Mouse (Mus musculus): ENCODE measurements at regions not wholly inside any gene's neighbourhood (a gene's known extent, or its start where the extent isn't known, plus 50 kb on each side); places are given as distances from the start of the nearest gene placed in this dataset.
"Not testable (repeated sequence)": the region's sequence is repeated elsewhere in the genome, so short reads cannot be mapped to it uniquely, and the experiment has no call there.

GRCm38 (mm10) chr3:68794380-68795014 lies 74.9 kb upstream of the 1110032F04Rik start:
- DNase-seq (ENCODE audit: low spot score): no peak

GRCm38 (mm10) chr3:68795641-68796040 lies 73.7 kb upstream of the 1110032F04Rik start:
- DNase-seq (ENCODE audit: low spot score): no peak

- not testable (repeated sequence) for DNase-seq (ENCODE audit: low spot score)
These were observed 71.0 kb upstream of the 1110032F04Rik start for GRCm38 (mm10) chr3:68798408-68798807.

- no peak for DNase-seq (ENCODE audit: low spot score)
These were observed 60.5 kb upstream of the 1110032F04Rik start for GRCm38 (mm10) chr3:68808866-68809265.

GRCm38 (mm10) chr3:68813461-68813860 lies 55.9 kb upstream of the 1110032F04Rik start:
- DNase-seq (ENCODE audit: low spot score): no peak

GRCm38 (mm10) chr3:68814011-68814690 lies 55.2 kb upstream of the 1110032F04Rik start:
- DNase-seq (ENCODE audit: low spot score): no peak

- no peak for DNase-seq (ENCODE audit: low spot score)
These were observed 53.8 kb upstream of the 1110032F04Rik start for GRCm38 (mm10) chr3:68815621-68816020.

GRCm38 (mm10) chr3:68817321-68817720 lies 52.1 kb upstream of the 1110032F04Rik start:
- no peak for DNase-seq (ENCODE audit: low spot score)

All from testis, postnatal 10 days (tissue).